Mouse (Mus musculus): Measurements from ENCODE around the gene G530012D18Rik.
"Not testable (repeated sequence)": the region's sequence is repeated elsewhere in the genome, so short reads cannot be mapped to it uniquely, and the experiment has no call there.

G530012D18Rik gene

DNA sequence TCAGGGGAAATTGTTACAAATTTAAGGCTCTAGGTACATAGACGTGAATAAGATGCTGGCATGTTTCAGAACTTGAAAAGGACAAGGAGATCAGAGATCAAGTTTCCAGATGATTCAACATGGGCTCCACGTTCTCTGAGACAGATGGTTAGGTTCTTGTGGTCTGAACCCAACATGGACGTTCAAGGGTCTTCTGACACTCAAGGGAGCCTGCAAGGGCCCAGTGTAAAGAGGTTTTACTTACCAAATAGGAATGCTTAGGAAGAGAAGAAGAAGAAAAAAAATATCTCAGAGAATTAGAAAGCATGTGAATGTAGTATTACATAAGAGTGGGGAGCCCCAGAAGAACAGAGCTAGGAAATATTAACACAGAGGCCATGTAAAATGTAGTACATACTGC, 40.3 kb downstream of the G530012D18Rik start:
- not testable (repeated sequence) for DNase-seq (ENCODE audit: low read depth, low spot score)

- not testable (repeated sequence) for DNase-seq (ENCODE audit: low read depth, low spot score)
These were observed 41.7 kb downstream of the G530012D18Rik start for GRCm38 (mm10) chr1:85617161-85617560.

- DNase-seq (ENCODE audit: low read depth, low spot score) = peak; percentile 41
These were observed 43.2 kb downstream of the G530012D18Rik start for GRCm38 (mm10) chr1:85618689-85619088.
